Mouse (Mus musculus) MEL (cell line): Measurements from ENCODE around the gene Clec4n.

Source experiments
- CTCF ChIP-seq, 3 experiments: IDR thresholded peaks in 2 of 3; conservative IDR thresholded peaks in 1 of 3; 2 replicates each; pipeline ENCODE4 v1.5.1; 2011 to 2012; ENCODE audit warnings: low read length in 3 of 3, low read depth in 2 of 3, mild to moderate bottlenecking in 2 of 3, improper control_type of control experiment in 1 of 3, inconsistent platforms in 1 of 3, mixed read lengths in 1 of 3, moderate library complexity in 1 of 3; ENCODE audit not compliant: control insufficient read depth in 1 of 3, insufficient read depth in 1 of 3, poor library complexity in 1 of 3, severe bottlenecking in 1 of 3
- E2F4 ChIP-seq: IDR thresholded peaks from 2 replicates; pipeline ENCODE4 v1.6.1; 2011; ENCODE audit warnings: low read depth, low read length, improper control_type of control experiment, borderline replicate concordance
- GATA1 ChIP-seq: IDR thresholded peaks from 2 replicates; pipeline ENCODE4 v1.6.1; 2011; ENCODE audit warnings: low read depth, low read length, improper control_type of control experiment
- MAX ChIP-seq: IDR thresholded peaks from 2 replicates; pipeline ENCODE4 v1.6.1; 2011; ENCODE audit warnings: low read length, improper control_type of control experiment
- MAZ ChIP-seq: IDR thresholded peaks from 2 replicates; pipeline ENCODE4 v1.6.1; 2012; ENCODE audit warnings: low read depth, mild to moderate bottlenecking, inconsistent platforms, low read length, improper control_type of control experiment
- MEF2A ChIP-seq: IDR thresholded peaks from 2 replicates; pipeline ENCODE4 v1.6.1; 2014; ENCODE audit warnings: low read depth, mild to moderate bottlenecking, inconsistent platforms, low read length, improper control_type of control experiment; ENCODE audit not compliant: poor library complexity, insufficient replicate concordance, severe bottlenecking; ENCODE audit errors: extremely low read depth
- POLR2A ChIP-seq, 2 experiments: IDR thresholded peaks; 2 replicates each; pipeline ENCODE4 v1.6.1; 2011 to 2012; ENCODE audit warnings: low read length in 2 of 2, mild to moderate bottlenecking in 2 of 2, control low read depth in 1 of 2, improper control_type of control experiment in 1 of 2, low read depth in 1 of 2, moderate library complexity in 1 of 2; ENCODE audit not compliant: control insufficient read depth in 1 of 2, insufficient read depth in 1 of 2, poor library complexity in 1 of 2
- POLR2AphosphoS2 ChIP-seq: IDR thresholded peaks from 2 replicates; pipeline ENCODE4 v1.6.1; 2011; ENCODE audit warnings: low read length, improper control_type of control experiment
- POLR2AphosphoS5 ChIP-seq: IDR thresholded peaks from 2 replicates; pipeline ENCODE4 v1.6.1; 2012; ENCODE audit warnings: low read depth, borderline replicate concordance, mild to moderate bottlenecking, inconsistent platforms, low read length, moderate library complexity, mixed read lengths
- TCF12 ChIP-seq: IDR thresholded peaks from 2 replicates; pipeline ENCODE4 v1.6.1; 2014; ENCODE audit warnings: low read depth, mild to moderate bottlenecking, inconsistent platforms, low read length, improper control_type of control experiment, moderate library complexity
- ZC3H11A ChIP-seq: IDR thresholded peaks from 2 replicates; pipeline ENCODE4 v1.6.1; 2012; ENCODE audit warnings: low read depth, mild to moderate bottlenecking, inconsistent platforms, low read length, improper control_type of control experiment

GRCm38 (mm10) chr6:123261555-123262161 lies 32.0 kb downstream of the Clec4n start, which contains the start of gene Clec4d:
- no peak for TF ChIP-seq POLR2AphosphoS2
- no peak for TF ChIP-seq POLR2AphosphoS5
- TF ChIP-seq MAZ = no peak
- no peak for TF ChIP-seq TCF12
- peak in 2 of 3 experiments; percentile 39 to 81; a peak in 4 of 6 replicates for TF ChIP-seq CTCF (IDR thresholded peaks at IDR 0.05 in 2 of 3, conservative IDR thresholded peaks at IDR 0.05 in 1 of 3; ENCODE audit: control insufficient read depth in 1 of 3, insufficient read depth in 1 of 3, low read depth in 2 of 3, low read length in 3 of 3, poor library complexity in 1 of 3, severe bottlenecking in 1 of 3)
- no peak for TF ChIP-seq POLR2A (IDR thresholded peaks at IDR 0.05; ENCODE audit: control insufficient read depth in 1 of 2, insufficient read depth in 1 of 2, low read depth in 1 of 2, low read length in 2 of 2, poor library complexity in 1 of 2)
- TF ChIP-seq ZC3H11A = peak; percentile 79
- TF ChIP-seq MEF2A = no peak
- no peak for TF ChIP-seq GATA1
- TF ChIP-seq MAX = no peak
- TF ChIP-seq E2F4 = no peak
